Mouse (Mus musculus) megakaryocyte, embryonic 14.5 days (primary cell): Measurements from ENCODE around the gene Zfp710.

Source experiments
- FLI1 ChIP-seq: IDR thresholded peaks from 2 replicates; pipeline ENCODE4 v1.6.1; 2012; ENCODE audit warnings: low read length, inconsistent platforms, mixed read lengths
- GATA1 ChIP-seq: IDR thresholded peaks from 3 replicates; pipeline ENCODE4 v1.6.1; 2012; ENCODE audit warnings: mixed read lengths, low read length, inconsistent platforms, borderline replicate concordance

DNA sequence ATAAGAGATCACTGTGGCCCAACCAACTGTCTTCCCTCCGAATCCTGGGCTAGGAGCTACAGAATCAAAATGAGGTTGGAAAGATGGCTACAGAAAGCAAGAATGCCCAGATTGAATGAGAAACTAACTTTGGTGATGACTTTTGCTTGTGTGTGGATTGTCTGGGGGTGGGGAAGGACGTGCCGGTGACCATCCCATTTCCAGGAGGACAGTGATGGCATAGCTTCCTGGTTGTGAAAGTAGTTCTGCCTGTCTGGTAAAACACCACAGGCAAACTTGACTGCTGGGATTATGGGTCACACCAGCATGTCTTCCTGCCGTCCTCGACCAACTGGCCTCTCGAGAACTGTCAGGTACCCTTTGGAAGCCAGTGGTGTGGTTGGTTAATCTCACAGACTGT lies 10.5 kb downstream of the Zfp710 start:
- TF ChIP-seq GATA1 (no peak), FLI1 (no peak)
